21 mouse cellular contexts compared by ENCODE assay signal in genomic region chr4:106599415-106599814, GRCm38 (mm10). TPM values are rescaled to one million over a fixed set of nuclear protein-coding genes. Genes with fewer than 3 reads are reported as not detected.
DNase-seq lines count a peak whose midpoint lies in the region; ATAC-seq and TF ChIP-seq lines count a peak whose summit lies in the region.
"Had no signal": no experiment of that assay in that cellular context is flagged by ENCODE, and none has a peak within 500 bp of the region (broad histone marks: within the 10 kb centered on the region; RNA-seq: fewer than 3 reads in every experiment).

No protein-coding gene starts in this region.

- no peak overlapping the region for H3K27ac ChIP-seq in intestine, postnatal 0 days (ENCODE audit: low read depth, low read length)
- H3K27ac ChIP-seq in intestine, embryonic 15.5 days = no peak overlapping the region
- H3K27ac ChIP-seq in midbrain, postnatal 0 days (ENCODE audit: low read depth, low read length) = no peak overlapping the region
- H3K27ac ChIP-seq in midbrain, embryonic 11.5 days (ENCODE audit: low read depth, low read length) = no peak overlapping the region
- H3K27ac ChIP-seq: embryonic facial prominence, embryonic 12.5 days; hindbrain, embryonic 10.5 days; limb, embryonic 13.5 days; lung, embryonic 15.5 days; midbrain, embryonic 15.5 days had no signal

- H3K27me3 ChIP-seq in intestine, postnatal 0 days (replicated peaks; ENCODE audit: control insufficient read depth, insufficient read depth, low read length) = no peaks in the 10 kb centered on the region
- no peaks in the 10 kb centered on the region for H3K27me3 ChIP-seq in intestine, embryonic 15.5 days (replicated peaks)
- no peaks in the 10 kb centered on the region for H3K27me3 ChIP-seq in midbrain, postnatal 0 days (ENCODE audit: insufficient read depth, low read length)
- H3K27me3 ChIP-seq in midbrain, embryonic 11.5 days (ENCODE audit: control insufficient read depth, insufficient read depth, low read length) = no peaks in the 10 kb centered on the region
- no peaks in the 10 kb centered on the region for H3K27me3 ChIP-seq in splenic B cell, adult 2 months (ENCODE audit: control insufficient read depth, insufficient read depth, low read length, poor library complexity, severe bottlenecking)
- H3K27me3 ChIP-seq: embryonic facial prominence, embryonic 12.5 days; limb, embryonic 13.5 days; lung, embryonic 15.5 days; midbrain, embryonic 15.5 days had no signal

- no peak overlapping the region for H3K4me2 ChIP-seq in intestine, postnatal 0 days (replicated peaks; ENCODE audit: low read depth)
- no peak overlapping the region for H3K4me2 ChIP-seq in intestine, embryonic 15.5 days (replicated peaks)
- no peak overlapping the region for H3K4me2 ChIP-seq in midbrain, postnatal 0 days (ENCODE audit: low read depth, low read length, poor library complexity, severe bottlenecking)
- no peak overlapping the region for H3K4me2 ChIP-seq in midbrain, embryonic 11.5 days
- H3K4me2 ChIP-seq: embryonic facial prominence, embryonic 12.5 days; limb, embryonic 13.5 days; lung, embryonic 15.5 days; midbrain, embryonic 15.5 days had no signal

- no peak for DNase-seq in midbrain, postnatal 0 days (ENCODE audit: low spot score)
- DNase-seq in midbrain, embryonic 11.5 days (ENCODE audit: low spot score, missing footprints) = no peak
- DNase-seq in ES-CJ7 (ENCODE audit: low read depth, low spot score) = peak; percentile 50
- peak; percentile 17 for DNase-seq in splenic B cell, adult 2 months (ENCODE audit: low read depth, low spot score)
- no peak for DNase-seq in adrenal gland, postnatal 25 days
- no peak for DNase-seq in frontal cortex, postnatal 25 days (ENCODE audit: low spot score in 2 of 2)
- DNase-seq: adrenal gland, postnatal 14 days; cerebellum, adult 2 months; gastrocnemius, postnatal 10 days; kidney, postnatal 10 days had no signal

- no peak overlapping the region for H3K4me3 ChIP-seq in intestine, postnatal 0 days (ENCODE audit: low read depth, low read length)
- no peak overlapping the region for H3K4me3 ChIP-seq in intestine, embryonic 15.5 days (replicated peaks)
- no peak overlapping the region for H3K4me3 ChIP-seq in midbrain, postnatal 0 days (ENCODE audit: low read depth, low read length)
- no peak overlapping the region for H3K4me3 ChIP-seq in midbrain, embryonic 11.5 days (ENCODE audit: low read depth, low read length)
- H3K4me3 ChIP-seq: embryonic facial prominence, embryonic 12.5 days; hindbrain, embryonic 10.5 days; limb, embryonic 13.5 days; lung, embryonic 15.5 days; midbrain, embryonic 15.5 days had no signal

- no peaks in the 10 kb centered on the region for H3K36me3 ChIP-seq in intestine, postnatal 0 days (ENCODE audit: control insufficient read depth, insufficient read depth)
- no peaks in the 10 kb centered on the region for H3K36me3 ChIP-seq in intestine, embryonic 15.5 days
- H3K36me3 ChIP-seq in midbrain, postnatal 0 days (ENCODE audit: insufficient read depth, low read length) = no peaks in the 10 kb centered on the region
- no peaks in the 10 kb centered on the region for H3K36me3 ChIP-seq in midbrain, embryonic 11.5 days (ENCODE audit: control insufficient read depth, insufficient read depth, low read length)
- H3K36me3 ChIP-seq in splenic B cell, adult 2 months (ENCODE audit: control insufficient read depth, insufficient read depth, low read length, poor library complexity, severe bottlenecking) = no peaks in the 10 kb centered on the region
- H3K36me3 ChIP-seq: embryonic facial prominence, embryonic 12.5 days; hindbrain, embryonic 10.5 days; limb, embryonic 13.5 days; lung, embryonic 15.5 days; midbrain, embryonic 15.5 days had no signal

- ATAC-seq in intestine, postnatal 0 days = no peak
- ATAC-seq in intestine, embryonic 15.5 days = no peak
- ATAC-seq in midbrain, postnatal 0 days (ENCODE audit: low FRiP score) = no peak
- ATAC-seq in midbrain, embryonic 11.5 days (ENCODE audit: low FRiP score) = no peak
- ATAC-seq: forebrain, embryonic 16.5 days; midbrain, embryonic 15.5 days had no signal

- peaks cover 3% of the 10 kb centered on the region; the same call in 1 of the 2 replicates for H3K9me3 ChIP-seq in intestine, postnatal 0 days (ENCODE audit: control insufficient read depth)
- H3K9me3 ChIP-seq in intestine, embryonic 15.5 days = no peaks in the 10 kb centered on the region
- H3K9me3 ChIP-seq in midbrain, postnatal 0 days (ENCODE audit: low read length) = no peaks in the 10 kb centered on the region
- H3K9me3 ChIP-seq in midbrain, embryonic 11.5 days (ENCODE audit: control insufficient read depth, low read length) = no peaks in the 10 kb centered on the region
- H3K9me3 ChIP-seq: embryonic facial prominence, embryonic 12.5 days; hindbrain, embryonic 10.5 days; limb, embryonic 13.5 days; lung, embryonic 15.5 days; midbrain, embryonic 15.5 days had no signal

- peak; percentile 36 for TF ChIP-seq CTCF in intestine, postnatal 0 days (IDR thresholded peaks at IDR 0.05; ENCODE audit: low read depth)
- TF ChIP-seq CTCF in midbrain, postnatal 0 days (IDR thresholded peaks at IDR 0.05) = peak; percentile 27; the same call in 1 of the 2 replicates

- 24% methylated on average over 1 of the region's 1 CpGs for WGBS in intestine, postnatal 0 days
- 31% methylated on average over 1 of the region's 1 CpGs for WGBS in intestine, embryonic 15.5 days
- WGBS in midbrain, postnatal 0 days = 63% methylated on average over 1 of the region's 1 CpGs
- 38% methylated on average over 1 of the region's 1 CpGs for WGBS in midbrain, embryonic 11.5 days

- H3K9ac ChIP-seq in intestine, postnatal 0 days (ENCODE audit: low read depth, low read length) = no peak overlapping the region
- no peak overlapping the region for H3K9ac ChIP-seq in intestine, embryonic 15.5 days
- H3K9ac ChIP-seq in midbrain, postnatal 0 days (replicated peaks; ENCODE audit: low read length, poor library complexity, severe bottlenecking) = no peak overlapping the region
- no peak overlapping the region for H3K9ac ChIP-seq in midbrain, embryonic 11.5 days (ENCODE audit: low read length)
- H3K9ac ChIP-seq: embryonic facial prominence, embryonic 12.5 days; limb, embryonic 13.5 days; lung, embryonic 15.5 days; midbrain, embryonic 15.5 days had no signal

- no peaks in the 10 kb centered on the region for H3K4me1 ChIP-seq in intestine, postnatal 0 days (replicated peaks; ENCODE audit: control insufficient read depth, insufficient read depth, low read length)
- H3K4me1 ChIP-seq in intestine, embryonic 15.5 days (replicated peaks) = no peaks in the 10 kb centered on the region
- no peaks in the 10 kb centered on the region for H3K4me1 ChIP-seq in midbrain, postnatal 0 days (ENCODE audit: insufficient read depth, low read length)
- H3K4me1 ChIP-seq in midbrain, embryonic 11.5 days (ENCODE audit: control insufficient read depth, insufficient read depth, low read length) = no peaks in the 10 kb centered on the region
- H3K4me1 ChIP-seq: embryonic facial prominence, embryonic 12.5 days; hindbrain, embryonic 10.5 days; limb, embryonic 13.5 days; lung, embryonic 15.5 days; midbrain, embryonic 15.5 days had no signal

RNA-seq across cellular contexts. Expression of gene Lexm, which starts 17.6 kb away (rescaled TPM):
- polyA plus RNA-seq in intestine, postnatal 0 days (2015; fragmentation: Nextera tagmentation; extraction: Ambion mirVana) = not detected in 2 replicates
- not detected in 2 replicates for polyA plus RNA-seq in intestine, embryonic 15.5 days (2015; fragmentation: Nextera tagmentation; extraction: Ambion mirVana)
- total RNA-seq in midbrain, postnatal 0 days (2014; rRNA removed) = not detected in 2 replicates
- not detected in 2 replicates for polyA plus RNA-seq in midbrain, postnatal 0 days (2015; fragmentation: Nextera tagmentation; extraction: Ambion mirVana)
- polyA plus RNA-seq in midbrain, embryonic 11.5 days (2014; fragmentation: Nextera tagmentation; extraction: Ambion mirVana) = 0.18 and 0.25 TPM in 2 replicates
- not detected in 2 replicates for total RNA-seq in adrenal gland, postnatal 25 days (2021)
- total RNA-seq: adrenal gland, postnatal 14 days; gastrocnemius, postnatal 10 days; heart, adult 8-10 months had no signal
- polyA plus RNA-seq: forebrain, embryonic 16.5 days; heart, embryonic 16.5 days; lung, embryonic 15.5 days; midbrain, embryonic 15.5 days; stomach, embryonic 14.5 days had no signal

RNA-seq across cellular contexts. Expression of gene Ttc22, which starts 22.8 kb away (rescaled TPM):
- polyA plus RNA-seq in intestine, postnatal 0 days (2015; fragmentation: Nextera tagmentation; extraction: Ambion mirVana) = 61.9 and 66.4 TPM in 2 replicates
- 8.6 and 10.1 TPM in 2 replicates for polyA plus RNA-seq in intestine, embryonic 15.5 days (2015; fragmentation: Nextera tagmentation; extraction: Ambion mirVana)
- total RNA-seq in midbrain, postnatal 0 days (2014; rRNA removed) = 4.1 and 4.6 TPM in 2 replicates
- 4.1 and 4.7 TPM in 2 replicates for polyA plus RNA-seq in midbrain, postnatal 0 days (2015; fragmentation: Nextera tagmentation; extraction: Ambion mirVana)
- polyA plus RNA-seq in midbrain, embryonic 11.5 days (2014; fragmentation: Nextera tagmentation; extraction: Ambion mirVana) = not detected in 2 replicates
- total RNA-seq in adrenal gland, postnatal 25 days (2021) = not detected in 2 replicates
- total RNA-seq: adrenal gland, postnatal 14 days had no signal
- polyA plus RNA-seq: hindbrain, embryonic 10.5 days had no signal

RNA-seq across cellular contexts. Expression of gene Dhcr24, which starts 38.6 kb away (rescaled TPM):
- polyA plus RNA-seq in intestine, postnatal 0 days (2015; fragmentation: Nextera tagmentation; extraction: Ambion mirVana) = 6.5 and 7.9 TPM in 2 replicates
- 8.0 and 9.1 TPM in 2 replicates for polyA plus RNA-seq in intestine, embryonic 15.5 days (2015; fragmentation: Nextera tagmentation; extraction: Ambion mirVana)
- total RNA-seq in midbrain, postnatal 0 days (2014; rRNA removed) = 107 and 139 TPM in 2 replicates
- polyA plus RNA-seq in midbrain, postnatal 0 days (2015; fragmentation: Nextera tagmentation; extraction: Ambion mirVana) = 8.0 and 8.1 TPM in 2 replicates
- 25.0 and 27.1 TPM in 2 replicates for polyA plus RNA-seq in midbrain, embryonic 11.5 days (2014; fragmentation: Nextera tagmentation; extraction: Ambion mirVana)
- 428 and 448 TPM in 2 replicates for total RNA-seq in adrenal gland, postnatal 25 days (2021)

RNA-seq across cellular contexts. Expression of gene Pars2, which starts 51.5 kb away (rescaled TPM):
- polyA plus RNA-seq in intestine, postnatal 0 days (2015; fragmentation: Nextera tagmentation; extraction: Ambion mirVana) = 6.7 TPM in 2 replicates
- 14.5 and 15.0 TPM in 2 replicates for polyA plus RNA-seq in intestine, embryonic 15.5 days (2015; fragmentation: Nextera tagmentation; extraction: Ambion mirVana)
- 5.9 and 10.3 TPM in 2 replicates for total RNA-seq in midbrain, postnatal 0 days (2014; rRNA removed)
- polyA plus RNA-seq in midbrain, postnatal 0 days (2015; fragmentation: Nextera tagmentation; extraction: Ambion mirVana) = 7.0 and 7.4 TPM in 2 replicates
- 11.4 and 12.4 TPM in 2 replicates for polyA plus RNA-seq in midbrain, embryonic 11.5 days (2014; fragmentation: Nextera tagmentation; extraction: Ambion mirVana)
- 5.6 and 7.5 TPM in 2 replicates for total RNA-seq in adrenal gland, postnatal 25 days (2021)

Comparison
In these comparisons a context has a peak if more than half of its experiments do, and no peak if none do; other contexts are left out.
1. DNase-seq: peak in ES-CJ7 (single experiment) and splenic B cell, adult 2 months (single experiment); none in midbrain, postnatal 0 days (single experiment), midbrain, embryonic 11.5 days (single experiment), adrenal gland, postnatal 25 days (single experiment) and frontal cortex, postnatal 25 days (0 of 2).